Mouse (Mus musculus) midbrain, embryonic 15.5 days (tissue): ENCODE data around the gene Blnk. TPM values are rescaled to one million over a fixed set of nuclear protein-coding genes. Genes with fewer than 3 reads are reported as not detected.

ENCODE experiments used
- ATAC-seq: fragments of 200-750 bp; cut with Nextera tagmentation; replicated peaks from 2 replicates; pipeline ENCODE4 v1.8.0; 2017; ENCODE audit warnings: moderate TSS enrichment
- H3K27ac ChIP-seq: fragments of 300-500 bp; sonication (generic); 2 replicates; pipeline ENCODE4 v1.5.1; 2015; ENCODE audit warnings: mild to moderate bottlenecking, inconsistent platforms
- H3K27me3 ChIP-seq: fragments of 300-500 bp; sonication (generic); replicated peaks from 2 replicates; pipeline ENCODE4 v1.6.1; 2015; ENCODE audit warnings: inconsistent platforms
- H3K36me3 ChIP-seq: fragments of 300-500 bp; sonication (generic); replicated peaks from 2 replicates; pipeline ENCODE4 v1.6.1; 2015; ENCODE audit warnings: inconsistent platforms
- H3K4me1 ChIP-seq: fragments of 300-500 bp; sonication (generic); 2 replicates; pipeline ENCODE4 v1.6.1; 2015; ENCODE audit warnings: inconsistent platforms
- H3K4me2 ChIP-seq: fragments of 300-500 bp; sonication (generic); 2 replicates; pipeline ENCODE4 v1.6.1; 2015; ENCODE audit warnings: inconsistent platforms, mild to moderate bottlenecking, moderate library complexity
- H3K4me3 ChIP-seq: fragments of 300-500 bp; sonication (generic); 2 replicates; pipeline ENCODE4 v1.5.1; 2015; ENCODE audit warnings: mild to moderate bottlenecking, inconsistent platforms
- H3K9ac ChIP-seq: fragments of 300-500 bp; sonication (generic); 2 replicates; pipeline ENCODE4 v1.6.1; 2015; ENCODE audit warnings: mild to moderate bottlenecking, inconsistent platforms
- H3K9me3 ChIP-seq: fragments of 300-500 bp; sonication (generic); 2 replicates; pipeline ENCODE4 v1.6.1; 2016; ENCODE audit warnings: inconsistent platforms
- WGBS: fragments of 180-500 bp; shearing (Covaris S2); methylation state at CpG from one replicate; pipeline ENCODE4 v1.1.7; 2015; ENCODE audit warnings: mixed read lengths; 5-methylcytosine and 5-hydroxymethylcytosine counted together
- microRNA-seq: library from miRNA; unstranded; fragments of <30 nt; microRNA quantifications from one replicate; pipeline ENCODE4, GENCODE M21; 2016
- polyA plus RNA-seq: library from polyadenylated mRNA; unstranded; fragments of >200 nt; fragmentation: Nextera tagmentation; extraction: Ambion mirVana; gene quantifications from 2 replicates; pipeline ENCODE4 v1.2.1, GENCODE M21; 2015

The Blnk gene
- polyA plus RNA-seq, 1 experiment from 2014 or later = 0.56 TPM

DNA sequence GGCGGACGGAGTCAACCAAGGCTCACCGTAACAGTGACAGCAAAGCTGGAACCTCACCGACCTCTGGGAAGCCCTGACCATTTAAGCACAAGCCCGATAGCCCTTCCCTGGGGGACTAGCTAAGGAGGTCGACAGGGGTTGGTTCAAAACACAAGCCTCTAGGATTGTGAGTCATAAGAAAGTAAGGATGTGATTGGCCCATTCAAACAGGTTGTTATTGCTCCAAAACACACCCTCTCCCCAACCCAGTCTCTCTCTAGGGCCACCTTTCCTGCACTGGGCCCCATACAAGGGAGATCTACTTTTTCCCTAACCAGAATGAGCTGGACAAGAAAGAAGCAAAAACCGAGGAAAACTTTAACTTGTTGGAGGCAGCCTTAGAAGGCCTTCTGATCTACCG lies 59.0 kb downstream of the Blnk start:
- H3K27me3 ChIP-seq = no peaks in the 10 kb centered on the region
- no peak for ATAC-seq
- no peaks in the 10 kb centered on the region for H3K4me1 ChIP-seq
- H3K4me2 ChIP-seq = no peak overlapping the region
- no peak overlapping the region for H3K9ac ChIP-seq
- H3K9me3 ChIP-seq = no peaks in the 10 kb centered on the region
- no peak overlapping the region for H3K4me3 ChIP-seq
- H3K36me3 ChIP-seq = no peaks in the 10 kb centered on the region
- WGBS = 39% methylated on average over 8 of the region's 8 CpGs
- no peak overlapping the region for H3K27ac ChIP-seq

- Histone ChIP-seq H3K4me3 (no peak overlapping the region), H3K27me3 (no peaks in the 10 kb centered on the region), H3K27ac (no peak overlapping the region), H3K4me1 (no peaks in the 10 kb centered on the region), H3K9ac (no peak overlapping the region), H3K9me3 (no peaks in the 10 kb centered on the region), H3K36me3 (no peaks in the 10 kb centered on the region), H3K4me2 (no peak overlapping the region)
- no peak for ATAC-seq
- 69% methylated on average over 9 of the region's 9 CpGs for WGBS
Observed at GRCm38 (mm10) chr19:40931581-40932369, 62.6 kb downstream of the Blnk start.

- Histone ChIP-seq H3K4me2 (peak overlapping the region; percentile 71), H3K9ac (peak overlapping the region; percentile 78), H3K9me3 (no peaks in the 10 kb centered on the region), H3K4me3 (peak overlapping the region; percentile 75), H3K27ac (peak overlapping the region; percentile 96), H3K27me3 (peaks cover 22% of the 10 kb centered on the region), H3K4me1 (peaks cover 7% of the 10 kb centered on the region), H3K36me3 (no peaks in the 10 kb centered on the region)
- ATAC-seq = no peak
- WGBS = 2% methylated on average over 6 of the region's 6 CpGs
Observed at GRCm38 (mm10) chr19:40895393-40895703, 99.0 kb downstream of the Blnk start.

GRCm38 (mm10) chr19:40894519-40895392 lies 99.6 kb downstream of the Blnk start, which contains the start of gene Zfp518a:
TSS of gene Zfp518a (plus strand) at chr19:40894705.
- H3K9ac ChIP-seq = peak within 1 kb of the TSS; percentile 78
- H3K9me3 ChIP-seq = no peaks in the 10 kb centered on the region
- H3K4me1 ChIP-seq = peaks cover 7% of the 10 kb centered on the region
- WGBS = under 1% methylated on average over 89 of the region's 89 CpGs
- H3K27ac ChIP-seq = peak within 1 kb of the TSS; percentile 96
- H3K27me3 ChIP-seq = peaks cover 25% of the 10 kb centered on the region
- peak; percentile 96 for ATAC-seq
- no peaks in the 10 kb centered on the region for H3K36me3 ChIP-seq
- peak within 1 kb of the TSS; percentile 71 for H3K4me2 ChIP-seq
- H3K4me3 ChIP-seq = peak within 1 kb of the TSS; percentile 75

- peak overlapping the region; percentile 78 for H3K9ac ChIP-seq
- H3K9me3 ChIP-seq = no peaks in the 10 kb centered on the region
- H3K27me3 ChIP-seq = peaks cover 30% of the 10 kb centered on the region
- ATAC-seq = peak; percentile 76
- H3K4me1 ChIP-seq = peaks cover 7% of the 10 kb centered on the region
- H3K4me3 ChIP-seq = peak overlapping the region; percentile 75
- 41% methylated on average over 21 of the region's 21 CpGs for WGBS
- H3K27ac ChIP-seq = peak overlapping the region; percentile 96
- peak overlapping the region; percentile 71 for H3K4me2 ChIP-seq
- no peaks in the 10 kb centered on the region for H3K36me3 ChIP-seq
Observed at GRCm38 (mm10) chr19:40894071-40894506, 100.2 kb downstream of the Blnk start.

DNA sequence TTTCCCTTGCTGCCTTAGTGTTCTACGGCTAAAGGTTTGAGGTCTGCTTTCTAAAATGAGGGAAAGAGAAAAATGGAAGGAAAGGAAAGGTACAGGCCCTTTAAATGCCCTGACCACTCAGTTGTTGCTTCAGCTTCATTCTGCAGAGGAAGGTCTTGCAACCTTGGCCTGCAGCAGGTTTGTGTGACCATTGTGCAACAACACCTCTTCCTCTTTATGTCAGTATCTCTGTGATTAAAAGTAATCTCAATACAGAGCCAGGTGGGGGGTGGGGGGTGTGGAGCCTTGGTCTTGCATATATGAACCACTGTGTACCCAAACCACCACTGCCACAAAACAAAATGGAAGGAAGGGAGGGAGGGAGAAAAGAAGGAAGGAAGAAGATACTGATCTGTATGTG lies 105.4 kb downstream of the Blnk start:
- Histone ChIP-seq H3K4me2 (no peak overlapping the region), H3K36me3 (no peaks in the 10 kb centered on the region), H3K4me3 (no peak overlapping the region), H3K9me3 (no peaks in the 10 kb centered on the region), H3K4me1 (peaks cover under 1% of the 10 kb centered on the region; the same call in 1 of the 2 replicates), H3K9ac (no peak overlapping the region), H3K27me3 (peaks cover 67% of the 10 kb centered on the region), H3K27ac (no peak overlapping the region)
- 73% methylated on average over 1 of the region's 1 CpGs for WGBS
- ATAC-seq = no peak

- 91% methylated on average over 4 of the region's 4 CpGs for WGBS
- Histone ChIP-seq H3K36me3 (no peaks in the 10 kb centered on the region), H3K4me1 (no peaks in the 10 kb centered on the region), H3K4me3 (no peak overlapping the region), H3K27ac (no peak overlapping the region), H3K9me3 (no peaks in the 10 kb centered on the region), H3K9ac (no peak overlapping the region), H3K27me3 (peaks cover 78% of the 10 kb centered on the region), H3K4me2 (no peak overlapping the region)
- ATAC-seq = no peak
Observed at GRCm38 (mm10) chr19:40881700-40882099, 112.6 kb downstream of the Blnk start.

Small RNAs within 50 kb of the gene (microRNA-seq; reads per million reads assigned to microRNA genes)
- gene Mir8092 = 0.92 reads per million

Other genes starting within 250 kb of the Blnk start
- gene Cc2d2b, start 245.8 kb downstream of the Blnk start, polyA plus RNA-seq = 0.14 TPM in 1 of 2 replicates, not detected in the other
- gene Ccnj, start 163.3 kb downstream of the Blnk start, polyA plus RNA-seq = 20.8 and 21.2 TPM in 2 replicates
- 4.6 and 5.3 TPM in 2 replicates for gene Zfp518a, start 99.8 kb downstream of the Blnk start, polyA plus RNA-seq
- 0.33 and 0.41 TPM in 2 replicates for gene Dntt, start 34.7 kb upstream of the Blnk start, polyA plus RNA-seq
- gene Opalin, start 82.6 kb upstream of the Blnk start, polyA plus RNA-seq = not detected in 2 replicates
- 1.3 and 1.6 TPM in 2 replicates for gene Tll2, start 212.3 kb upstream of the Blnk start, polyA plus RNA-seq